Mouse (Mus musculus) E14TG2a.4 (cell line): Measurements from ENCODE around the gene Zbtb25.
A peak's percentile ranks its signal among the peaks of the same experiment; 100 is the strongest.

Source experiments
- CTCF ChIP-seq: conservative IDR thresholded peaks from 2 replicates; pipeline ENCODE4 v1.5.1; 2014; ENCODE audit warnings: low read length
- NANOG ChIP-seq: IDR thresholded peaks from 2 replicates; pipeline ENCODE4 v1.6.1; 2014; ENCODE audit warnings: borderline replicate concordance, low read length, mixed read lengths
- POU5F1 ChIP-seq: IDR thresholded peaks from 2 replicates; pipeline ENCODE4 v1.6.1; 2014; ENCODE audit warnings: low read length, borderline replicate concordance

DNA sequence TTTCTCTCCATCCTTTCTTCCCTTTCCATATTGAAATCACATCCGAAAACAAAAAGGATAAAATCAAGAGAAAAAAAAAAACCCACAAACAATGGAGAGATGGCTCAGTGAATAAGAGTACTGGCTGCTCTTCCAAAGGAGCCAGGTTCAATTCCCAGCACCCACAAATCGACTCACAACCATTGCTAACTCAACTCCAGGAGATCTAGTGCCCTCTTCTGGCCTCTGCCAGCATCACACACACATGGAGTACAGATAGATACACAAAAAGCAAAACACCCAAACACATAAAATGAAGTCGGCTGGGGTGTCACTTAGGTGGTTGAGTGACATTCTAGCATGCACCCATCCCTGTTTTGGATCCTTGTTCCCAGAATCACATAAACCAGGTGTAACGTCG lies 48.9 kb upstream of the Zbtb25 start:
- TF ChIP-seq CTCF: peak; percentile 43
- no peak for TF ChIP-seq NANOG
- no peak for TF ChIP-seq POU5F1
